Mouse (Mus musculus) kidney, adult 8-10 months (tissue): ENCODE data around the gene Tle3.
A peak's percentile ranks its signal among the peaks of the same experiment; 100 is the strongest.

ENCODE experiments used
- DNase-seq, 2 experiments: peaks; one replicate each; pipeline ENCODE4 v3.0.0; 2022

Gene Tle3

GRCm38 (mm10) chr9:61377706-61378479 lies 5.7 kb downstream of the Tle3 start:
- peak; percentile 55 to 82 for DNase-seq

DNA sequence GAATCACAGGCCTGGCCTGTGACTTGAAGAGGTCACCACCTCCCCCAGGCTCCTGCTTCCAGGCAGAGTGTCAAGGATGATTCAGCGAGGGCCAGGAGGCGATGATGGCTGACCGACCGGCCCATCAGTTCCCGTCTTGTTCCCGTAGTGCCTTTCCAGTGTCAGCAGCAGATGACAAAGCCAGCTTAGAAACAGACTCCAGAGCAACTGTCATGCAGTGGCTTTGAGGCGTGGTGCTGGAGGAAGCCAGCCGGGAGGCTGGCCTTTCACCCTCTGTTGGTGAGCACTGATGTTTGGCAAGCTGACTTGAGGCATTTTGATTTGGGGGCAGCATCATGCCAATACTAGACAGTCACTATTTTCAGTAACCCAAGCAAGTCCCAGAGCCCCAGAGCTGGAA lies 6.3 kb downstream of the Tle3 start:
- no peak for DNase-seq

DNA sequence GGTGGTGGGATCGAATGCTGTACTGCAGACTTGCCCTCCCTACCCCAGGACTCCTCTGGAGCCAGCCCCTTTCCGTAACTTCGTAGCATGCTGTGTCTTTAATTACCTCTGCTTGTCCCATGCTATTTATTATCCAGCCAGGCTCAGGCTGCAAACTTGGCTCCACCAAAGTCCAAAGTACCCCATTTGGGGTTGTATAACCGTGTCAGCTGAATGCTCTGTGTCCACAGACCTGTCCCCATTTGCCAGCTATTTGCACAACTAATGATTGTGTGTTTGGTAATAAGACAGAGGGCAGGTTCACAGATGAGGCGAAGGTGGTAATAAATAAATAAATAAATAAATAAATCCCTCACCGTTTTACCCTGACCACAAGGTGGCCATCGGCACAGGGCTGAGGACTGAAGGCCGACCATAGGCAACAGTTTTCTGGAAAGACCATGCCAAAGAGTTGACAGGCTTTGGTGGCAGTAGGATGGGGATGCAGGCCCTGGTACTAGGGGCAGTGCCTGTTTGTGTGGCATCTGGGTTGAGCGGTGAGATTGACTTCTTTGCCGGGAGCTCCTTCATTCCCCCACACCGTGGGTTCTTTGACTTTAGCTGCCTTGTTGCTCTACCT lies 7.0 kb downstream of the Tle3 start:
- peak; percentile 81 to 86 for DNase-seq

- DNase-seq: no peak
Observed at GRCm38 (mm10) chr9:61380258-61381062, 8.3 kb downstream of the Tle3 start.

- DNase-seq: no peak
Observed at GRCm38 (mm10) chr9:61381063-61381408, 8.9 kb downstream of the Tle3 start.

- DNase-seq: no peak
Observed at GRCm38 (mm10) chr9:61381445-61381844, 9.3 kb downstream of the Tle3 start.

GRCm38 (mm10) chr9:61382595-61383186 lies 10.5 kb downstream of the Tle3 start:
- no peak for DNase-seq

GRCm38 (mm10) chr9:61384101-61384500 lies 11.9 kb downstream of the Tle3 start:
- no peak for DNase-seq

- no peak for DNase-seq
Observed at GRCm38 (mm10) chr9:61384646-61385443, 12.7 kb downstream of the Tle3 start.

GRCm38 (mm10) chr9:61385753-61386152 lies 13.6 kb downstream of the Tle3 start:
- no peak for DNase-seq

DNA sequence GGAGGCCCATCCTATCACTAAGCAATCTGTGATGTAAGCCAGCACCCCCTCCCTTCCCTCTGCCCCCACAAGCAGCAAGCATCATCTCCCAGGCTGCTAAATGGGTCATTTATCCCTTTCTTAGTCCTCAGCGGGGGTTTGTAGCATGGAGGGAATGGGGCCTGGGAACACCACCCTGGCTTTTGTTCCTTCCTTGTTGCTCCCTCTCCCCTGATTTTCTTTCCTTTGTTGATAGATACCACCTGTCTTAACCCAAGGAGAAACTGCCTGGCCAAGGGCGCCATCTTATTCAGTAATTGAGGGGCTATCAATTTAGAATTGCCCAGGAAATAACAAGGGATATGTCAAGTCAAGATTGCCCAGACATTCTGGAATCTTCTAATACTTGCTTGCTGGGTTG lies 14.1 kb downstream of the Tle3 start:
- no peak for DNase-seq

DNA sequence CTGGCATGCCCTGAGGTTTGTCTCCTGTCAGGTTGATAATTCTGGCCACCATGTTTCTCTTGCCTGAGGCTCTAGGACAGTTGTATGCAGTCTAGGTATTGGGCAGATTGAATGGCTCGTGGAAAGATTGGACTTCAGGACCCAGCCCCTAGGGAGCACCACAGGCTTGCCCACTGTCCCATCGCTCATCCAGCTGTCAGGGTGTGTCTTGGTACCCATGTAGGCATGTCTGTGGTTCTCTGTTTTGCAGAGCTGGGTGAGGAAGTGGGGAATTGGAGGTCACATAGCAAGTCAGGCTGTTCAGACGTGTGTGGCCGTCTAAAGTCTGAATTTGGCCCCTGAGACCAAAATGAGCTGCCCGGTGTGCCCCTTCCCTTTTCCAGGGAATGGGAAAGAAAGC lies 15.6 kb downstream of the Tle3 start:
- no peak for DNase-seq

- DNase-seq: peak in 1 of 2 experiments; percentile 53
Observed at GRCm38 (mm10) chr9:61388214-61388613, 16.0 kb downstream of the Tle3 start.

GRCm38 (mm10) chr9:61388689-61389403 lies 16.7 kb downstream of the Tle3 start:
- DNase-seq: peak in 1 of 2 experiments; percentile 50

GRCm38 (mm10) chr9:61389404-61389701 lies 17.2 kb downstream of the Tle3 start:
- no peak for DNase-seq

- no peak for DNase-seq
Observed at GRCm38 (mm10) chr9:61391570-61392337, 19.6 kb downstream of the Tle3 start.

- no peak for DNase-seq
Observed at GRCm38 (mm10) chr9:61392338-61392620, 20.1 kb downstream of the Tle3 start.

- DNase-seq: no peak
Observed at GRCm38 (mm10) chr9:61393161-61393560, 21.0 kb downstream of the Tle3 start.

- no peak for DNase-seq
Observed at GRCm38 (mm10) chr9:61393847-61394246, 21.7 kb downstream of the Tle3 start.

- no peak for DNase-seq
Observed at GRCm38 (mm10) chr9:61395071-61395470, 22.9 kb downstream of the Tle3 start.

DNA sequence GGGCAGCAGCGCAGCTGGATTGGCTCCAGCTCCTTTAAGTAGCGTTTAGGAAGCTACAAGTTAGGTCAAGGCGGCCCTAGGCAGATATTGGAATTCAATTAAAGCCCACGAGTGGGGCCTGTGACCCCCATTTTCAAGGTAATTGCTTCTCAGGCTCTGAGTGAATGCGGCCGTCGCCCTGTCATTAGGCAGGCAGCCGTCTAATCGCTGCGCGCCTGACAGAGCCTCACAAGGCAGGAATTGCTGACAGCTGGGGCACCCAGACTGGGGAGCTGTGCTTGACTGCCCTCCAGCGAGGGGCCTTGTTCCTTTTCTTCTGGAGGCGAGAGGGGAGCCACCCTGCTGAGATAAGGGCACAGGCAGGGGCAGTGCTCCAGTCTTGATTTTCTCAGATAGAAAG lies 24.3 kb downstream of the Tle3 start:
- no peak for DNase-seq

DNA sequence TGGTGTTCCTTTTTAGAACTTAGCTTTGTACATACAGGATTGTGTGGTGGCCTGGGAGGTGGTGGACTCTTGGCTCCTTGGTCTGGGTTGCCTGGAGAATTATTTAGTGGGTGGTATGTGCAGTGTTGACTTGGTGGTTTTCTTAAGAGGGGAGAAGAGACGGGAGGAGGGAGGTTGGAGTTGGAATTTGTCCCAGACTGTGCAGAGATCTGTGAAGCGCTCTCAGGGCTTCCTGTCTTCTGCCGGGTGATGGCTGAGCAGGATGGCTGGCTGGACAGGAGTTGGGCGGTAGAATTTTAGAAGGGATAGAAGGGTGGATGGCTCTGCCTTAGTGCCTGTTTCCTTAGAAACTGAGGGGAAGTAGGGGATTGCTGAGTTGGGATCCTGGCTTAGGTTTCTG lies 25.0 kb downstream of the Tle3 start:
- DNase-seq: no peak
